Mouse (Mus musculus): ENCODE measurements around the gene Tbc1d23. TPM values are rescaled to one million over a fixed set of nuclear protein-coding genes. Genes with fewer than 3 reads are reported as not detected.

Gene Tbc1d23
- 0.06 and 0.07 TPM in 2 replicates for polyA plus RNA-seq (2012)

DNA sequence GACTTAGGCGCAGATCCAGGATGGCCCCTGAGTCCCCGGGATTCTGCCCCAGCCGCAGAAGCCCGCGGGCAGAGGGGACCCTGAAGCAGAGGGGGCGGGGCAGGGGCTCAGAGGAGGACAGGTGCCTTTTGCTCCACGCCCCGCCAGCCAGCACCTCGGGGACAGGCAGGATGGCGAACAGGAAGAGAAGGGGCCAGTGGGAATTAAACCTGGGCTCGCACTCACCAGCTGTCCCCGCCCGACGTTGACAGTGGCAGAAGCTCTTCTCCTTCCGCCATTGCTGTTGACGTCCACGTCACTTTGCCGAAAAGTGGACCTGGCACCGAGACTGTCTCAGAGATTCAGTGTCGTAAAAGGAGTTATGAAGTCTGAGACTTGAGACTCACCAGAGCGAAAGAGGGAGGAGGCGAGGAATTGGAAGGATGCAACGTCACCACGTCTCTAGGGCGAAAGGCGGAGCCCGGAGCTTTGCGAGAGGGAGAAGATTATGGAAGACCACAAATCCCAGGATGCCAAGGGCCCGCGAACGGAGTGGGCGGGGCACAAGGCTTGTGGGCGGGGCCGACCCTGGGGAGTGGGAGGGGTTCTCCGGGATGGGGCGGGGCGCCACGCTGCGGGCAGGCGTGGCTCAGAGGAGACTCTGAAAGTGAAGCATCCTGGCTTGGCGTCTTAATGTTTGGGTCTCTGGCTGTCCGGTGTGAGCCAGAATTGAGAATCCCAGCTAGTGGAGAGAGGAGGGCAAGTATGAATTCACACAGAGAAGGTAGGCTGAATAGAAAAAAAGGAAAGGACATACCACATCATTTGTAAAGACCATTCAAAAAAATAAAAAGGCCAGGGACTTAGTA, at the start of gene Tbc1d23:
Gene Tbc1d23 (minus strand): TSS at position 416 of the 848 bp plus-strand sequence.
- TF ChIP-seq TAL1 (IDR thresholded peaks at IDR 0.05; ENCODE audit: low read length) (no peak), GATA1 (IDR thresholded peaks at IDR 0.05; ENCODE audit: low read length) (no peak)
- Histone ChIP-seq H3K4me3 (replicated peaks) (peak within 1 kb of the TSS; percentile 94), H3K27me3 (ENCODE audit: control insufficient read depth) (no peaks in the 10 kb centered on the region)

DNA sequence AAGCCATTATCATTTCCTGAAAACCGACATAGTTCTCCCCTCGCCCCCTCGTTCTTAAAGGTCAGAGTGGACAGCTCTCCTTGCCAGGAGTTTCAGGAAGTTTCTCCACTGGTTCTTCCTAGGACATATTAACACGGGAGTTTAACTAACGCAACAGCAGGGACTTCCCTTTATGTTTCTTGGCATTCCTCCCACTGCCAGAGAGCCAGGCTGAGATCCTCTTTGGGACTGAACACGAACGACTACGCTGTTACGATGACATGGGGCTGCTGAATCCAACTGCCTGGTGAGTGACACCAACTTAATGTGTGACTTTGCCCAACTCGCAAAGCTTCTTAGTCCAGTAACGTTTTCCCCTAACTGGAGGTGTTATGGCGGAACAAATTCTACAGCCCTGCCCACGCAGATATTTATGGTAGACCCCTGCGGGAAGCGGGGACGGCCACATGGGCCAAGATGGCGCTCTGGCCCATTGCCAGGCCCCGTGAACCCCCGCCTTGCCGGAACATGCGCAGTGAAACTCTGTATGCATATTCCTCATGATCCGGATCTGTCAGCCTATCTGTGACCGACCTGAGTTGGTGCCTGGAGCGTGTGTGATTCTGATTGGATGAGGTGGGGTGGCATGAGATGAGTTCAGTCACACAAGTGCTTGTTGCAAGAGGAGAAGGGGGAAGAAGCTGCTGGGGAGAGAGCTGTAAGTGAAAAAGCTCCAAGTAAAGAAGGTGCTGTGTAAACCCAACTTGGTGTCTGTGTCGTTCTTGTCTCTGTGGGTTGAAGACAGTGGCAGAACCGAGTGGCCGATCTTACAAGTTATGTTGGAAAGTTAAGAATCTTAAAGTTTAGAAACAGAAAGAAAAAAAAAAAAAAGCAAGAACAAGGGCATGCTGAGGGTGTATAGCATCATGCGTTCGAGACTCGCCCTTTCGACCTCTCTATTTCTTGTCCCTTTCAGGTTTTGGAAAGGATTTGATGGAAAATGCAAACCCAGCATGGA, 49.2 kb upstream of the Tbc1d23 start:
- no peaks in the 10 kb centered on the region for H3K4me1 ChIP-seq (ENCODE audit: control insufficient read depth)
- H3K9me3 ChIP-seq (ENCODE audit: control insufficient read depth, low read length) = no peaks in the 10 kb centered on the region
- H3K36me3 ChIP-seq (ENCODE audit: control insufficient read depth) = no peaks in the 10 kb centered on the region
- no peak overlapping the region for H3K4me3 ChIP-seq (replicated peaks)
- TF ChIP-seq GATA1 (IDR thresholded peaks at IDR 0.05; ENCODE audit: low read length) = no peak
- TF ChIP-seq TAL1 (IDR thresholded peaks at IDR 0.05; ENCODE audit: low read length) = no peak
- no peaks in the 10 kb centered on the region for H3K27me3 ChIP-seq (ENCODE audit: control insufficient read depth)

More for the DNA sequence above, at the start of gene Tbc1d23:
- Histone ChIP-seq H3K9me3 (ENCODE audit: control insufficient read depth, low read length) (no peaks in the 10 kb centered on the region), H3K4me1 (ENCODE audit: control insufficient read depth) (peaks cover 22% of the 10 kb centered on the region), H3K36me3 (ENCODE audit: control insufficient read depth) (no peaks in the 10 kb centered on the region)

DNA sequence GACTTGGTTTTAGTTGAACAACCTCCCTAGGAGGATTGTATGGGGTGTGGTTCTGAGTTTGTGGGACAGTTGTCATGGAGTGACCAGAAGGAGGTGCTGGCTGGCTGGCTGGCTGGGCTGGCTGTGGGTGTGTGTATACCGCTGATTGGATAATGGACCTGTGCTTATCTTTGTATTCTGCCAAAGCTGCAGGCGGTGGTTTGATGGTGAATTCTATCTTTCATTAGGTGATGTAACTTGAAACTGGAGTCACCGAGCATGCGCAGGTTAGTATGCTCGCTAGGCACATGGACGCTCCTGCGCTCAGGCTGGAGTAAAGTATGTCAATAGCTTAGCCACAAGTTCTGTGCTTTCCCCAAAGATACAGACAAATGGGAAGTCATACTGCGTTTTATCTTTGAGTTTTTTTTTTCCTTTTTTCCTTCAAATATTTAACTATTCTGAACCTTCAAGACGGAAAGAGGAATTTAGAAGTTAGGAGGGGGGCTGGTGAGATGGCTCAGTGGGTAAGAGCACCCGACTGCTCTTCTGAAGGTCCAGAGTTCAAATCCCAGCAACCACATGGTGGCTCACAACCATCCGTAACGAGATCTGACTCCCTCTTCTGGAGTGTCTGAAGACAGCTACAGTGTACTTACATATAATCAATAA, 47.8 kb upstream of the Tbc1d23 start:
- Histone ChIP-seq H3K9me3 (ENCODE audit: control insufficient read depth, low read length) (no peaks in the 10 kb centered on the region), H3K27me3 (ENCODE audit: control insufficient read depth) (no peaks in the 10 kb centered on the region), H3K4me1 (ENCODE audit: control insufficient read depth) (no peaks in the 10 kb centered on the region), H3K4me3 (replicated peaks) (no peak overlapping the region), H3K36me3 (ENCODE audit: control insufficient read depth) (no peaks in the 10 kb centered on the region)
- TF ChIP-seq GATA1 (IDR thresholded peaks at IDR 0.05; ENCODE audit: low read length) = no peak
- no peak for TF ChIP-seq TAL1 (IDR thresholded peaks at IDR 0.05; ENCODE audit: low read length)

DNA sequence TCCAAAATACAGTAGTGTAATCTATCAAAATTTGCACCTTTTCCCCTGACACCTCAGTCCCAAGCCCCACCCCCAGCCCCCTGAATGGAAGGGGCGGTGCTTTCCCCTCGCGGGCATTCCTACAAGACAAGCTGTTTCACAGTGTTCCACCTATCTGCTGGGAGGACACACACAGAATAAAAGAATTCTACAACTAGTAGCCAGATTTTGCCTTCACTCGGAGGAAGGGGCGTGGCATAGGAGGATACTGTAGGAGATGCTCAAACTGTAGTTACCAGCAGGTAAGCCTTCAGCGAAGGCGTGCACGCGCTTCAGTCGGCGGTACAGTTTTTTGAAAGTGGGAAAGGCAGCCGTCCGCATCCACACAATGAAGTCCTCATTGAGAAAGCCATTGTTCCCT, 38.4 kb upstream of the Tbc1d23 start:
- Histone ChIP-seq H3K27me3 (ENCODE audit: control insufficient read depth) (no peaks in the 10 kb centered on the region), H3K4me3 (replicated peaks) (no peak overlapping the region), H3K4me1 (ENCODE audit: control insufficient read depth) (no peaks in the 10 kb centered on the region), H3K36me3 (ENCODE audit: control insufficient read depth) (no peaks in the 10 kb centered on the region), H3K9me3 (ENCODE audit: control insufficient read depth, low read length) (peaks cover 2% of the 10 kb centered on the region; the same call in 1 of the 2 replicates)
- no peak for TF ChIP-seq TAL1 (IDR thresholded peaks at IDR 0.05; ENCODE audit: low read length)
- TF ChIP-seq GATA1 (IDR thresholded peaks at IDR 0.05; ENCODE audit: low read length) = no peak

DNA sequence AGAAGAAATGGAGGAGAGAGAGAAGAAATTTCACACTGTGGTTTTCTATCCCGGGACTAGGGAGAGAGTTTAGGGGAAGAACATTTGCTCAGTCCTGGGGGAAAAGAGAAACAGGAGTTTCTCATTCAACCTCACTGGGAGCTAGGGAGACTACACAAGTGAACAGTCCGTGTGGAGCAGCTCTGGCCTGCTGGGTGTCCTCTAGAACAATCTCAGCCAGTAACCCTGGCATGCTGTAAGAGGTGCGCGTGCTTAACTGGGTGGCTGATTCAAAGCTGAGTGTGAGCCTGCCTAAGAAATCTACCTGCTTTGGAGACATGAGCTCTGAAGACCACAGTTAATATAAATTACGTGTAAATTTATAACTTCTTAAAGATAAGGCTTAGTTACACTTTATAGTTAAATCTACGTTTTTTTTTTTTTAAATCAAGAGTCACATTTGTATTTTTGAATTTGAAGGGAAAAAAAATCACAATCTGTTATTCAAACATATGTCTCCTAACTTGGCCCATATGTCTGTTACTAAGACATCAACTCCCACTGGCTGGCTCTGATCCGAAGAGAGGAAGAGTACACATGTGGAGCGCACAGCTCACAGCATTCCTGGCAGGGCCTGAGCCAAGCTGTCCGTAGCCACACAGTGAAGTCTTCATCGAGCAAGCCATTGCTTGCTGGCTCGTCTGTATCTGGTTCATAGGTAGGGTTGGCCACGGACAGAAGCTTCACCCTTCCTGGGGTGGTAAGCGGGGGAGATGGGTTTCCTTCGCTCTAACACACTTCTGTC, 36.9 kb upstream of the Tbc1d23 start:
- peaks cover 2% of the 10 kb centered on the region; the same call in 1 of the 2 replicates for H3K9me3 ChIP-seq (ENCODE audit: control insufficient read depth, low read length)
- H3K4me1 ChIP-seq (ENCODE audit: control insufficient read depth) = no peaks in the 10 kb centered on the region
- no peak overlapping the region for H3K4me3 ChIP-seq (replicated peaks)
- no peaks in the 10 kb centered on the region for H3K27me3 ChIP-seq (ENCODE audit: control insufficient read depth)
- H3K36me3 ChIP-seq (ENCODE audit: control insufficient read depth) = no peaks in the 10 kb centered on the region
- no peak for TF ChIP-seq TAL1 (IDR thresholded peaks at IDR 0.05; ENCODE audit: low read length)
- TF ChIP-seq GATA1 (IDR thresholded peaks at IDR 0.05; ENCODE audit: low read length) = no peak

DNA sequence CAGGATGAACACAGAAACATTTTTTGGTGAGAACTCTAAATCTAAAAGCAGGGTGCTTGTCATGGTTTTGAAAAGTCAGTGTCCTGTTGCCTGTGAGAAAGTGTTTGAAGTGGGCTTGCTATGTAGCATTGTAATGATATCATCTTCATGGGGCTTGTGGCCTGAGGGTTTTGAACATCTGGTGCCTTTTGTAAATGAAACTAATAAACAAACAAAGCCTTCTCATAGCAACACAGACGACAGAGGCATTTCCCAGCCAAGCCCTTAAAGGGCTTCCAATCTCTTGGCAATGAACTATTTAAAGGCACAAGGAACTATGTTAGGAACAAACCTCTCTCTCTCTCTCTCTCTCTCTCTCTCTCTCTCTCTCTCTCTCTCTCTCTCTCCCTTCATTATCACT, 35.8 kb upstream of the Tbc1d23 start:
- no peak overlapping the region for H3K4me3 ChIP-seq (replicated peaks)
- peaks cover 2% of the 10 kb centered on the region; the same call in 1 of the 2 replicates for H3K9me3 ChIP-seq (ENCODE audit: control insufficient read depth, low read length)
- H3K4me1 ChIP-seq (ENCODE audit: control insufficient read depth) = no peaks in the 10 kb centered on the region
- no peaks in the 10 kb centered on the region for H3K36me3 ChIP-seq (ENCODE audit: control insufficient read depth)
- TF ChIP-seq TAL1 (IDR thresholded peaks at IDR 0.05; ENCODE audit: low read length) = no peak
- no peak for TF ChIP-seq GATA1 (IDR thresholded peaks at IDR 0.05; ENCODE audit: low read length)
- no peaks in the 10 kb centered on the region for H3K27me3 ChIP-seq (ENCODE audit: control insufficient read depth)

DNA sequence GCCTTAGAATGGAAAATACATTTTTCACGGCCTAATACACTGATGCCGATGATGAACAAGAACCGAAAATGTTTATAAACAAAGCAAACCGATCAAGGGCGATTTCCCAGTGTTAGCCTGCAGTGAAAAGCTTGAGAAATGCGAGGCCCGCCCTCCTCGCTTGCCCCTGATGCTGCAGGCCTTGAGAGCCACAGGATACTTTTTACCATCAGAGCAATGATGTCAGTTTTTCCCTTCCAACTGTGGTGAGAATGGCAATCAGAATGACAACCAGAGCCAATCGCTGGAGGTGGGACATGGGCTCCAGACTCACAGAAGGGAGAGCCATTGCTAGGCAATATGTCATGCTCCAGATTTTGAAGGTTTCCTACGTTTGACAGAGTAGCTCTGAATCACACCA, 28.8 kb upstream of the Tbc1d23 start:
- H3K27me3 ChIP-seq (ENCODE audit: control insufficient read depth) = no peaks in the 10 kb centered on the region
- peaks cover 2% of the 10 kb centered on the region; the same call in 1 of the 2 replicates for H3K9me3 ChIP-seq (ENCODE audit: control insufficient read depth, low read length)
- H3K36me3 ChIP-seq (ENCODE audit: control insufficient read depth) = no peaks in the 10 kb centered on the region
- TF ChIP-seq GATA1 (IDR thresholded peaks at IDR 0.05; ENCODE audit: low read length) (no peak), TAL1 (IDR thresholded peaks at IDR 0.05; ENCODE audit: low read length) (no peak)
- H3K4me3 ChIP-seq (replicated peaks) = no peak overlapping the region
- H3K4me1 ChIP-seq (ENCODE audit: control insufficient read depth) = no peaks in the 10 kb centered on the region

Measured in erythroblast, embryonic 14.5 days (primary cell).